Mouse (Mus musculus): ENCODE results near the gene Gnaq. TPM values are rescaled to one million over a fixed set of nuclear protein-coding genes. Genes with fewer than 3 reads are reported as not detected.

Gnaq gene
- polyA plus RNA-seq, 1 experiment from 2014 or later = 23.8 TPM

- 59% methylated on average over 3 of the region's 3 CpGs for WGBS
- Histone ChIP-seq H3K27ac (no peak overlapping the region), H3K9me3 (no peaks in the 10 kb centered on the region), H3K4me1 (replicated peaks) (peaks cover 42% of the 10 kb centered on the region), H3K4me3 (replicated peaks) (no peak overlapping the region), H3K9ac (replicated peaks) (no peak overlapping the region), H3K4me2 (no peak overlapping the region), H3K36me3 (no peaks in the 10 kb centered on the region), H3K27me3 (no peaks in the 10 kb centered on the region)
- no peak for ATAC-seq (ENCODE audit: insufficient number of reproducible peaks, insufficient read depth, low FRiP score, low TSS enrichment, low read depth)
Observed at GRCm38 (mm10) chr19:16170724-16171123, 38.1 kb downstream of the Gnaq start.

DNA sequence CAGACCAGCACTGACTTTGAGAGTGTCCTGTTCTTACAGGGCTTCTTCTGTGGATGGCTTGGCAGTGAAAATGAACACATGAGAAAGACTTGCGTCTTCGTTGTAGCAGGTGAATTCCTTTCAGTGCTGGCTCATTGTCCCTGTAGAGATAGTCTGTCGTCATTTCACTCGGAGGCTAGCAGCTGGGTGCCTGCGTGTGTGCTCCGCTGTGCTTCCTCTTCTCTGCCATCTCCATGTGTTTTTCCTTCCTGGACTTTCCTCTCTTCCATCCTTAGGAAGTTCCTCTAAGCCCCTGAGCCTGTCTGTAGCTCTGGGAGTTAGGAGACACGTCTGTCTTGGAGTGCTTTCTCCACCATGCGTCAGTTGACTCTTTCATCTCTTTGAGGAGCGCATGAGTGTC is 41.1 kb downstream of the Gnaq start:
- H3K9ac ChIP-seq (replicated peaks) = no peak overlapping the region
- ATAC-seq (ENCODE audit: insufficient number of reproducible peaks, insufficient read depth, low FRiP score, low TSS enrichment, low read depth) = no peak
- no peaks in the 10 kb centered on the region for H3K9me3 ChIP-seq
- no peak overlapping the region for H3K4me3 ChIP-seq (replicated peaks)
- no peak overlapping the region for H3K27ac ChIP-seq
- no peak overlapping the region for H3K4me2 ChIP-seq
- H3K36me3 ChIP-seq = no peaks in the 10 kb centered on the region
- 73% methylated on average over 9 of the region's 9 CpGs for WGBS
- H3K4me1 ChIP-seq (replicated peaks) = peaks cover 46% of the 10 kb centered on the region
- H3K27me3 ChIP-seq = no peaks in the 10 kb centered on the region

DNA sequence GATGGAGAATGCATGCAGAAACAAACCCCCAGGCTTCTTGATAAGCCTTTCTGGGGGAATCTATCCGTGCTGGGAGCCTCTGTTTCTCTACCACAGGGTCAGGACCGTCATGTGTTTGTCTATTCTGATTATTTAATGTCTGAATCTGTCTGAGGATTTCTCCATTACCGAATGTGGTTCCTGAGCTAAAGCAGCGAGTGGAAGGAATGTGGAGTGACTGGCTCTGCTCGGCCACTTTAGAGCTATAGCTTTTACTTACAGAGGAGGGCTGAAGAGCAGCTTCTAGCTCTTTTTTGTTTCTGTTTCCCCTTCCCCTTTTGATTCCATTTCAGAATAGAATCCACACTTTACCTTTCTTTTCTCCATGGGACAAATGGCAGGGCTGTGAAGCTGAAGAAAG is 43.8 kb downstream of the Gnaq start:
- ATAC-seq (ENCODE audit: insufficient number of reproducible peaks, insufficient read depth, low FRiP score, low TSS enrichment, low read depth) = no peak
- Histone ChIP-seq H3K27me3 (no peaks in the 10 kb centered on the region), H3K27ac (peak overlapping the region; percentile 56), H3K4me3 (replicated peaks) (no peak overlapping the region), H3K36me3 (no peaks in the 10 kb centered on the region), H3K4me2 (no peak overlapping the region), H3K9me3 (no peaks in the 10 kb centered on the region), H3K9ac (replicated peaks) (no peak overlapping the region), H3K4me1 (replicated peaks) (peaks cover 37% of the 10 kb centered on the region)
- WGBS = 56% methylated on average over 5 of the region's 5 CpGs

GRCm38 (mm10) chr19:16177139-16177727 is 44.6 kb downstream of the Gnaq start:
- no peaks in the 10 kb centered on the region for H3K9me3 ChIP-seq
- WGBS = 80% methylated on average over 8 of the region's 8 CpGs
- H3K9ac ChIP-seq (replicated peaks) = no peak overlapping the region
- no peak overlapping the region for H3K4me2 ChIP-seq
- peak overlapping the region; percentile 56; the same call in 1 of the 2 replicates for H3K27ac ChIP-seq
- ATAC-seq (ENCODE audit: insufficient number of reproducible peaks, insufficient read depth, low FRiP score, low TSS enrichment, low read depth) = 0 out of 2 replicates have a peak, but pooled peaks have one; percentile 56
- H3K36me3 ChIP-seq = no peaks in the 10 kb centered on the region
- H3K4me3 ChIP-seq (replicated peaks) = no peak overlapping the region
- H3K4me1 ChIP-seq (replicated peaks) = peaks cover 45% of the 10 kb centered on the region
- H3K27me3 ChIP-seq = no peaks in the 10 kb centered on the region

DNA sequence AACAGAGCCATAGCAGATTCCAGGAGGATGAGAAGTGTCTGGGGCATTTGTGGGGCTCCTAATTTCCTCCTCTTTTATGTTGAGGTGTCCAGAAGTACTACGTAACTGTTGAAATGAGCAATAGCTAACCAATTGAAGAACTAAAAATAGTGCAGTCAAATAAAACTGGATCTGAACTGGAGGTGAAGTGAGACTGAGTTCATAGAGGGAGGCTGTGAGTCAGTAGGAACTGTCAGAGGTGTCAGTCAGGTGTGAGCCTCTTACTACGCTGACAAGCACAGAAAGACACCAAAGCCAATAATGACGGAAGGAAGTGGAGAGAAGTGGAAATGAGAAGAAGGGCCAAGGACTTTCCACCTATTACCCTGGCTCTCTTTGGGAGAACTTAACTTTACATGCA is 48.6 kb downstream of the Gnaq start:
- Histone ChIP-seq H3K4me3 (replicated peaks) (no peak overlapping the region), H3K27me3 (no peaks in the 10 kb centered on the region), H3K36me3 (no peaks in the 10 kb centered on the region), H3K27ac (no peak overlapping the region), H3K9ac (replicated peaks) (no peak overlapping the region), H3K4me2 (no peak overlapping the region), H3K4me1 (replicated peaks) (peaks cover 41% of the 10 kb centered on the region), H3K9me3 (no peaks in the 10 kb centered on the region)
- 85% methylated on average over 3 of the region's 3 CpGs for WGBS
- no peak for ATAC-seq (ENCODE audit: insufficient number of reproducible peaks, insufficient read depth, low FRiP score, low TSS enrichment, low read depth)

- Histone ChIP-seq H3K27me3 (no peaks in the 10 kb centered on the region), H3K4me2 (no peak overlapping the region), H3K9me3 (no peaks in the 10 kb centered on the region), H3K27ac (no peak overlapping the region), H3K4me1 (replicated peaks) (peaks cover 34% of the 10 kb centered on the region), H3K9ac (replicated peaks) (no peak overlapping the region), H3K36me3 (no peaks in the 10 kb centered on the region), H3K4me3 (replicated peaks) (no peak overlapping the region)
- 84% methylated on average over 7 of the region's 7 CpGs for WGBS
- no peak for ATAC-seq (ENCODE audit: insufficient number of reproducible peaks, insufficient read depth, low FRiP score, low TSS enrichment, low read depth)
Observed at GRCm38 (mm10) chr19:16181852-16182475, 49.3 kb downstream of the Gnaq start.

- Histone ChIP-seq H3K4me2 (no peak overlapping the region), H3K27ac (no peak overlapping the region), H3K27me3 (no peaks in the 10 kb centered on the region), H3K9me3 (no peaks in the 10 kb centered on the region), H3K4me1 (replicated peaks) (peaks cover 33% of the 10 kb centered on the region), H3K36me3 (no peaks in the 10 kb centered on the region), H3K9ac (replicated peaks) (no peak overlapping the region), H3K4me3 (replicated peaks) (no peak overlapping the region)
- no peak for ATAC-seq (ENCODE audit: insufficient number of reproducible peaks, insufficient read depth, low FRiP score, low TSS enrichment, low read depth)
- 92% methylated on average over 10 of the region's 10 CpGs for WGBS
Observed at GRCm38 (mm10) chr19:16183592-16184365, 51.1 kb downstream of the Gnaq start.

- ATAC-seq (ENCODE audit: insufficient number of reproducible peaks, insufficient read depth, low FRiP score, low TSS enrichment, low read depth) = no peak
- peak overlapping the region; percentile 4; the same call in 1 of the 2 replicates for H3K27ac ChIP-seq
- H3K4me2 ChIP-seq = no peak overlapping the region
Observed at GRCm38 (mm10) chr19:16186984-16187383, 54.4 kb downstream of the Gnaq start.

DNA sequence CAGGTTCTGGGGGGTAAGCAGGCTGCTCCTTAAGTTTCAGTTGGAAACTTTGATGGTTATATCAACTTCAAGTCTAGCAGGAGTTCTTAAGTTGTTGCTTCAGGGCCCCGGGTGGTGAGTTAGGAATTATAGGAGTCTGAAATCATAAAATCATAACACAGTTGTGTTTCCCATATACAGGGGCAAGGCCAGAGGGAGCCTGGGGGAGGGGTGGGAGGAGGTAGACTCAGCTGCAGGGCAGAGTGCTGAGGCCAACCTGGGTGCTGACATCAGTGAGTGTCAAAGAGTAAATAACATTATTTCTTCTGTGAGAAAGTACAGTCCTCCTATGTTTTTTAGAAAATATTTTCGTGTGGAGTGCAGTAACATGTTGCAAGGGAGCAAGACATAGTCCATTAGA is 55.3 kb downstream of the Gnaq start:
- H3K9ac ChIP-seq (replicated peaks) = no peak overlapping the region
- 45% methylated on average over 2 of the region's 2 CpGs for WGBS
- peaks cover 24% of the 10 kb centered on the region for H3K4me1 ChIP-seq (replicated peaks)

More at GRCm38 (mm10) chr19:16186984-16187383, 54.4 kb downstream of the Gnaq start:
- Histone ChIP-seq H3K36me3 (no peaks in the 10 kb centered on the region), H3K9ac (replicated peaks) (no peak overlapping the region), H3K4me1 (replicated peaks) (peaks cover 22% of the 10 kb centered on the region), H3K9me3 (no peaks in the 10 kb centered on the region), H3K27me3 (no peaks in the 10 kb centered on the region), H3K4me3 (replicated peaks) (no peak overlapping the region)
- WGBS = 82% methylated on average over 3 of the region's 3 CpGs

DNA sequence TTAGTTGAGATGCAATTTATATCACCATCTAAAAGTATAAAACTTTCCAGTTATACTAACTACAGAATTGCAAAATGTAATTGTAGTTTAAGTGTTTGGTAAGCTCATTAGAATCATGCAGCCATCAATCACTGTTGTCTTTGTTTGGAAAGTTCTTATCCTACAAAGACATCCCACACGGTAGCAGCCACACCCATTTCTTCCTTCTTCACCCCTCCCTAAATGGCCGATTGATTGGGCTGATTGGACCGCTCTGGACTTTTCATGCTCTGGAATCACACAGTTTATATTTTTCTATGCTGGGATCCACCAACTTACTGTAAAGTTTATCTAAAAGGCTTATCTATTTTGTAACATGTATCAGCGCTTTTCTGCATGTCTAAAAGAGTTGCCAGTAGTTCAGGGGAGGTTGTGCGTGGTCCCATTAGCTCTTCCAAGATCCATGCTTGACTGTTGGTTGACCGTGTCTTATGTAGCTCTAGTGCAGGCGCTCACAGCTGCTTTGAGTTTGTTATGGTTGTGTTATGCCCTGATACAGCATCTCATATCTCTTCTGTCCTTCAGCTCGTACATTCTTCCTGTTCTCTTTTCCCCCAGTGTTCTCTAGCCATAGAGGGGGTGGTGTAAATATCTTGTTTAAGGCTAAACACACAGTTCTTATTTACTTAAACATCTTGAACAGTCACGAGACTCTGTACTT is 56.6 kb downstream of the Gnaq start:
- no peak overlapping the region for H3K27ac ChIP-seq
- no peak for ATAC-seq (ENCODE audit: insufficient number of reproducible peaks, insufficient read depth, low FRiP score, low TSS enrichment, low read depth)
- no peak overlapping the region for H3K4me3 ChIP-seq (replicated peaks)
- H3K27me3 ChIP-seq = no peaks in the 10 kb centered on the region
- H3K9ac ChIP-seq (replicated peaks) = no peak overlapping the region
- no peaks in the 10 kb centered on the region for H3K36me3 ChIP-seq
- peaks cover 24% of the 10 kb centered on the region for H3K4me1 ChIP-seq (replicated peaks)
- no peaks in the 10 kb centered on the region for H3K9me3 ChIP-seq
- no peak overlapping the region for H3K4me2 ChIP-seq
- WGBS = 83% methylated on average over 9 of the region's 9 CpGs

More for the DNA sequence above, 55.3 kb downstream of the Gnaq start:
- Histone ChIP-seq H3K27me3 (no peaks in the 10 kb centered on the region), H3K36me3 (no peaks in the 10 kb centered on the region), H3K27ac (peak overlapping the region; percentile 54; the same call in 1 of the 2 replicates), H3K9me3 (no peaks in the 10 kb centered on the region), H3K4me3 (replicated peaks) (no peak overlapping the region), H3K4me2 (no peak overlapping the region)
- ATAC-seq (ENCODE audit: insufficient number of reproducible peaks, insufficient read depth, low FRiP score, low TSS enrichment, low read depth) = no peak

- no peak for ATAC-seq (ENCODE audit: insufficient number of reproducible peaks, insufficient read depth, low FRiP score, low TSS enrichment, low read depth)
- Histone ChIP-seq H3K4me2 (no peak overlapping the region), H3K27me3 (no peaks in the 10 kb centered on the region), H3K4me1 (replicated peaks) (peaks cover 12% of the 10 kb centered on the region; the same call in 1 of the 2 replicates), H3K4me3 (replicated peaks) (no peak overlapping the region), H3K9ac (replicated peaks) (no peak overlapping the region), H3K36me3 (no peaks in the 10 kb centered on the region), H3K27ac (no peak overlapping the region), H3K9me3 (no peaks in the 10 kb centered on the region)
- 92% methylated on average over 3 of the region's 3 CpGs for WGBS
Observed at GRCm38 (mm10) chr19:16198162-16198561, 65.5 kb downstream of the Gnaq start.

All from limb, embryonic 12.5 days (tissue).